Mouse (Mus musculus): ENCODE data around the gene Zmiz2. TPM values are rescaled to one million over a fixed set of nuclear protein-coding genes. Genes with fewer than 3 reads are reported as not detected.

Gene Zmiz2
- total and polyA plus RNA-seq, 3 experiments = 10.6 to 238 (median 46.3) TPM

- peak; percentile 78 for DNase-seq (ENCODE audit: extremely low read depth)
- Histone ChIP-seq H3K4me3 (replicated peaks in 1 of 3; ENCODE audit: low read depth in 2 of 3, low read length in 2 of 3, poor library complexity in 1 of 3) (no peak overlapping the region), H3K79me2 (replicated peaks; ENCODE audit: control insufficient read depth, extremely low read depth, insufficient read depth, poor library complexity, severe bottlenecking) (peaks cover 10% of the 10 kb centered on the region), H3K9me3 (replicated peaks; ENCODE audit: low read length) (no peaks in the 10 kb centered on the region), H3K27me3 (replicated peaks) (no peaks in the 10 kb centered on the region), H3K36me3 (replicated peaks in 1 of 2; ENCODE audit: control insufficient read depth in 1 of 2, insufficient read depth in 1 of 2, low read length in 1 of 2) (peaks cover 31 to 65% of the 10 kb centered on the region in 2 experiments), H3K4me2 (ENCODE audit: insufficient read depth, low read depth, poor library complexity, severe bottlenecking) (no peak overlapping the region), H3K27ac (ENCODE audit: insufficient read depth, low read depth) (no peak overlapping the region), H3K9ac (ENCODE audit: insufficient read depth, low read depth) (no peak overlapping the region), H3K4me1 (ENCODE audit: control insufficient read depth in 1 of 2, insufficient read depth in 2 of 2) (no peaks in the 10 kb centered on the region)
- in situ Hi-C loops (cut with MboI; ENCODE audit: low pct_ligation_motif_present, low pct_unique_long_range_greater_than_20kb, low sequenced_read_pairs) (no loop called here), dilution Hi-C loops (cut with MboI; ENCODE audit: extremely low pct_ligation_motif_present, extremely low pct_unique_long_range_greater_than_20kb, low sequenced_read_pairs) (no loop called here)
- TF ChIP-seq MYC (IDR thresholded peaks at IDR 0.05; ENCODE audit: low read depth, low read length) = peak; percentile 78; the same call in 1 of the 2 replicates
- TF ChIP-seq SMC3 (IDR thresholded peaks at IDR 0.05; ENCODE audit: low read depth, low read length) = peak; percentile 81
- TF ChIP-seq CTCF (conservative IDR thresholded peaks at IDR 0.05 in 1 of 2, IDR thresholded peaks at IDR 0.05 in 1 of 2; ENCODE audit: low read depth in 2 of 2, low read length in 2 of 2) = peak; percentile 69 to 93
- TF ChIP-seq BHLHE40 (IDR thresholded peaks at IDR 0.05; ENCODE audit: low read depth, low read length) = no peak
- TF ChIP-seq JUND (conservative IDR thresholded peaks at IDR 0.05; ENCODE audit: low read depth, low read length) = no peak
- TF ChIP-seq ZC3H11A (IDR thresholded peaks at IDR 0.05; ENCODE audit: low read depth, low read length) = 0 out of 2 replicates have a peak, but pooled peaks have one; percentile 2
- peak; percentile 67 for TF ChIP-seq MAX (IDR thresholded peaks at IDR 0.05; ENCODE audit: low read length)
- TF ChIP-seq RAD21 (IDR thresholded peaks at IDR 0.05; ENCODE audit: low read depth, low read length) = peak; percentile 84
- TF ChIP-seq CHD2 (IDR thresholded peaks at IDR 0.05; ENCODE audit: low read length) = no peak
Measured at GRCm38 (mm10) chr11:6436442-6436841, 47.6 kb downstream of the Zmiz2 start.

GRCm38 (mm10) chr11:6437667-6438066, 48.8 kb downstream of the Zmiz2 start:
- no peak for DNase-seq (ENCODE audit: extremely low read depth)
- Histone ChIP-seq H3K27me3 (replicated peaks) (no peaks in the 10 kb centered on the region), H3K79me2 (replicated peaks; ENCODE audit: control insufficient read depth, extremely low read depth, insufficient read depth, poor library complexity, severe bottlenecking) (peaks cover 18% of the 10 kb centered on the region), H3K4me3 (replicated peaks in 1 of 3; ENCODE audit: low read depth in 2 of 3, low read length in 2 of 3, poor library complexity in 1 of 3) (no peak overlapping the region), H3K36me3 (replicated peaks in 1 of 2; ENCODE audit: control insufficient read depth in 1 of 2, insufficient read depth in 1 of 2, low read length in 1 of 2) (peaks cover 24 to 53% of the 10 kb centered on the region in 2 experiments), H3K9me3 (replicated peaks; ENCODE audit: low read length) (no peaks in the 10 kb centered on the region), H3K9ac (ENCODE audit: insufficient read depth, low read depth) (no peak overlapping the region), H3K4me2 (ENCODE audit: insufficient read depth, low read depth, poor library complexity, severe bottlenecking) (no peak overlapping the region), H3K4me1 (ENCODE audit: control insufficient read depth in 1 of 2, insufficient read depth in 2 of 2) (no peaks in the 10 kb centered on the region), H3K27ac (ENCODE audit: insufficient read depth, low read depth) (no peak overlapping the region)
- in situ Hi-C loops (cut with MboI; ENCODE audit: low pct_ligation_motif_present, low pct_unique_long_range_greater_than_20kb, low sequenced_read_pairs) = no loop called here
- TF ChIP-seq MAX (IDR thresholded peaks at IDR 0.05; ENCODE audit: low read length) (no peak), E2F4 (IDR thresholded peaks at IDR 0.05; ENCODE audit: insufficient replicate concordance, low read depth, low read length) (no peak), CHD2 (IDR thresholded peaks at IDR 0.05; ENCODE audit: low read length) (no peak)
- dilution Hi-C loops (cut with MboI; ENCODE audit: extremely low pct_ligation_motif_present, extremely low pct_unique_long_range_greater_than_20kb, low sequenced_read_pairs) = no loop called here

GRCm38 (mm10) chr11:6440171-6440570, 51.3 kb downstream of the Zmiz2 start:
- Histone ChIP-seq H3K9ac (ENCODE audit: insufficient read depth, low read depth) (no peak overlapping the region), H3K79me2 (replicated peaks; ENCODE audit: control insufficient read depth, extremely low read depth, insufficient read depth, poor library complexity, severe bottlenecking) (peaks cover 30% of the 10 kb centered on the region), H3K36me3 (replicated peaks in 1 of 2; ENCODE audit: control insufficient read depth in 1 of 2, insufficient read depth in 1 of 2, low read length in 1 of 2) (peaks cover 14 to 29% of the 10 kb centered on the region in 2 experiments), H3K27ac (ENCODE audit: insufficient read depth, low read depth) (no peak overlapping the region), H3K4me1 (ENCODE audit: control insufficient read depth in 1 of 2, insufficient read depth in 2 of 2) (peaks cover 0 to 10% of the 10 kb centered on the region in 2 experiments; a peak in 2 of 4 replicates), H3K27me3 (replicated peaks) (no peaks in the 10 kb centered on the region), H3K9me3 (replicated peaks; ENCODE audit: low read length) (no peaks in the 10 kb centered on the region), H3K4me3 (replicated peaks in 1 of 3; ENCODE audit: low read depth in 2 of 3, low read length in 2 of 3, poor library complexity in 1 of 3) (no peak overlapping the region), H3K4me2 (ENCODE audit: insufficient read depth, low read depth, poor library complexity, severe bottlenecking) (no peak overlapping the region)
- dilution Hi-C loops (cut with MboI; ENCODE audit: extremely low pct_ligation_motif_present, extremely low pct_unique_long_range_greater_than_20kb, low sequenced_read_pairs) (no loop called here), in situ Hi-C loops (cut with MboI; ENCODE audit: low pct_ligation_motif_present, low pct_unique_long_range_greater_than_20kb, low sequenced_read_pairs) (no loop called here)
- DNase-seq (ENCODE audit: extremely low read depth) = no peak
- TF ChIP-seq HCFC1 (IDR thresholded peaks at IDR 0.05; ENCODE audit: low read depth, low read length) = no peak
- TF ChIP-seq ZKSCAN1 (IDR thresholded peaks at IDR 0.05; ENCODE audit: borderline replicate concordance, low read depth, low read length) = no peak
- TF ChIP-seq NRF1 (IDR thresholded peaks at IDR 0.05; ENCODE audit: low read depth, low read length) = no peak
- TF ChIP-seq E2F4 (IDR thresholded peaks at IDR 0.05; ENCODE audit: insufficient replicate concordance, low read depth, low read length) = no peak
- TF ChIP-seq TBP (conservative IDR thresholded peaks at IDR 0.05; ENCODE audit: low read depth, low read length) = no peak
- no peak for TF ChIP-seq JUN (IDR thresholded peaks at IDR 0.05; ENCODE audit: insufficient read depth, low read depth, low read length)
- no peak for TF ChIP-seq GABPA (IDR thresholded peaks at IDR 0.05; ENCODE audit: insufficient replicate concordance, low read depth, low read length)
- TF ChIP-seq KAT2A (IDR thresholded peaks at IDR 0.05; ENCODE audit: insufficient replicate concordance, low read length) = no peak
- no peak for TF ChIP-seq MAZ (IDR thresholded peaks at IDR 0.05; ENCODE audit: low read depth, low read length)
- no peak for TF ChIP-seq UBTF (IDR thresholded peaks at IDR 0.05; ENCODE audit: low read depth, low read length)
- no peak for TF ChIP-seq NELFE (IDR thresholded peaks at IDR 0.05; ENCODE audit: low read depth, low read length)
- no peak for TF ChIP-seq BHLHE40 (IDR thresholded peaks at IDR 0.05; ENCODE audit: low read depth, low read length)
- no peak for TF ChIP-seq JUND (conservative IDR thresholded peaks at IDR 0.05; ENCODE audit: low read depth, low read length)
- no peak for TF ChIP-seq POLR2A (IDR thresholded peaks at IDR 0.05; ENCODE audit: low read depth, low read length)
- TF ChIP-seq SMC3 (IDR thresholded peaks at IDR 0.05; ENCODE audit: low read depth, low read length) = no peak
- TF ChIP-seq PAX5 (IDR thresholded peaks at IDR 0.05; ENCODE audit: low read length) = no peak
- no peak for TF ChIP-seq USF2 (conservative IDR thresholded peaks at IDR 0.05; ENCODE audit: low read depth, low read length)
- no peak for TF ChIP-seq POLR2AphosphoS2 (IDR thresholded peaks at IDR 0.05; ENCODE audit: low read depth, low read length)
